Mouse (Mus musculus) mouse trophoblast stem cell (cell line): ENCODE data around the gene Olfr994.

Source experiments
- in situ Hi-C, 2 experiments: fragments of 300-500 bp; cut with MseI, MboI; formaldehyde crosslinking; loops; 2 replicates in 1 of 2; 3 replicates in 1 of 2; pipeline ENCODE4 v1.15.1; 2025

The Olfr994 gene

DNA sequence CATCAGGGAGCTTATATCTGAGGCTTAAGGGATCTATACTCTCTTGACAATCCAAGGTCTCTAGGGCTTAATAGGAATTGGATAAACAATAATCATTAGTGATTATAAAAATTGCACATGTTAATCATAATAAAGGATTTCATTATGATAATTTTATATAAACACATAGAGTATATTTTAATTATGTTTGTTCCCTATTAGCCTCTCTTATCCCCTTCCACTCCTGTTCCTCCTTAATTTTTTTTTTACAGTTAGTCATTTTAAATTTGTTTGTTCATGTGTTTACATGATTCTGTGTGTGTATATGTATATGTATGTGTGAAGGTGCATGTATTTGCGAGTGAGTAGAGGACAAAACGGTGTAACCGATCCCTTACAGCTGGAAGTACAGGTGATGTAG is at the start of gene Olfr994:
Gene Olfr994, minus strand, starts transcription at position 101 of the 400 bp plus-strand sequence.
- in situ Hi-C loops, result no loop called here

GRCm38 (mm10) chr2:85466801-85467325 is 30.6 kb upstream of the Olfr994 start:
- in situ Hi-C loops, result no loop called here

DNA sequence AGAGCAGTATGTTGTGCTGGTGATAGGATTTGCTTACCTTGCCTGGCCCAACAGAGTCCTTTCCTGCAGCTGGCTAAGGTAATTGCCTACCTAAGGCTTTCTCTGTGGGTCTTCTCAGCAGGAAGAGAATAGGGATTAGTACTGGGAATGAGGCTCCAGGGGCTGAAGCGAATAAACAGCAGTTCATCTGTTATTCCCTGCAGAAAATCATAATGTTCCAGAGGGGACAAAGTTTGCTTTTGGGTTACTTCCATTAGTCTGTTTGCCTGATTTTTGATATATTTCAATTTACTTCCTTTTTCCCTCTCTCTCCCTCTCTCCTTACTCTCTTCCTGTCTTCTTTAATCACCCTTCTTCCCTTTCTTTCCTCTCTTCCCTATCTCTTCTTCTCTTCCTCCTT is 7.3 kb upstream of the Olfr994 start, which contains the start of gene Olfr995:
Gene Olfr995, minus strand, starts transcription at position 101 of the 400 bp plus-strand sequence.
- in situ Hi-C loops, result no loop called here

DNA sequence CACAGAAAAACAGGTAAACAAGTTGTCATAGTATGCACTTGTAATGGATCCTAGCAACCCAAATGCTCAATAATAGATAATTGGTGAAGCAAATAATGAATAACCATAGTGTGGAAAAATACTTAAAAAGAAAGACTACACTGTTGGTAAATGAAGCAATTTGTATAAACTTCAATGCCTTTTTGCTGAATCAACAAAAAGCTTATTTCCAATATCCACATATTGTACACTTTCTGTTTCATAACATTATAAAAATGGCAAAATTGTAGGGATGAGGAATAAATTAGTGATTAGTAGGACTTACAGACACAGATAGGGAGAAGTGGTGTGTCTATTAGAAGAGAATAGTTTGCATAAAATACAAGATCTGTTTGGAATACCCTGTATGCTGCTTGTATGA is 6.3 kb upstream of the Olfr994 start:
- in situ Hi-C loops, result no loop called here

DNA sequence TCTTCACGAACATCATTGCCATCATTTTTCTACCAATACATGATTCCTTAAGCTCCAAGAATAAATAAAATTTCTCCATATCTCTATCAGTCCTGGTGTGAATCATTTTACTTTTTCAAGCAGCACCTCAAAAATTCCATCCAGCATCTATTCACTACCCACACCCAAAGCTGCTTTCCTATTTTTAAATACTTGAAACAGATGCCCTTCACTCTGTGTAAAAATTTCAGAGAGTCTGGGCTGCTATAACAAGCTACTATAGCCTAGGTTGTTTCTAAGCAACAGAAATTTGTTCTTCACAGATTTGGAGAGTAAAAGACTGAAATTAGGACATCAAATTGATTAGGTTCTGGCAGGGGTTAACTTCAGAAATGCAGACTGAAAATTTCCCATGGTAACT is 10.4 kb downstream of the Olfr994 start:
- in situ Hi-C loops, result no loop called here

DNA sequence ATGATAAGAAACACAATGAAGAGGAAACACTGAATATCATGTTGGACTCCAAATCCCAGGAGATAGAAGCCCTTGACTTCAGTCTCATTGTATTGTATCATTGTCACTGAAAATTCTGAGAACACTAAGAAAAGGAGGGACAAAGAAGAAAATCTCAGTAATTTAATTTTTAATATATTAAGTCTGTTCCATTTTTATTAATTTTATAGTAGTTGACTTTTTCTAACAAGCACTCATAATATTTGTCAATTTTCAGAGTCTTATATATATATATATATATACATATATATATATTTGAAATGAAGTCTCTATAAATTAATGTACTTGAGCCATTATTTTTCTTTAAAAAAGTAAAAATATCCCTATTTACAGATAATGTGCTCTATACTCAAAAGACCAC is 21.5 kb downstream of the Olfr994 start, which contains the start of gene Olfr993:
Gene Olfr993, minus strand, starts transcription at position 101 of the 400 bp plus-strand sequence.
- in situ Hi-C loops, result no loop called here

GRCm38 (mm10) chr2:85409369-85409768 is 26.9 kb downstream of the Olfr994 start, which contains the start of gene Olfr992:
Olfr992 (minus strand) TSS chr2:85409469.
- in situ Hi-C loops, result no loop called here
